Mouse (Mus musculus): ENCODE data around the gene Olfr1302. TPM values are rescaled to one million over a fixed set of nuclear protein-coding genes. Genes with fewer than 3 reads are reported as not detected.

Gene Olfr1302
- polyA plus RNA-seq (2015; fragmentation: Nextera tagmentation; extraction: Ambion mirVana): not detected in 2 replicates

GRCm38 (mm10) chr2:111777129-111777528 lies at the start of gene Olfr1302:
Gene Olfr1302 (plus strand): TSS chr2:111777429.
- Histone ChIP-seq H3K4me2 (ENCODE audit: low read depth, low read length) (no peak within 1 kb of the TSS), H3K36me3 (ENCODE audit: control insufficient read depth, insufficient read depth, low read length) (no peaks in the 10 kb centered on the region), H3K27ac (ENCODE audit: low read length) (no peak within 1 kb of the TSS), H3K27me3 (ENCODE audit: control insufficient read depth, insufficient read depth, low read depth, low read length) (no peaks in the 10 kb centered on the region), H3K9me3 (ENCODE audit: control insufficient read depth, low read length) (no peaks in the 10 kb centered on the region), H3K4me1 (replicated peaks; ENCODE audit: control insufficient read depth, insufficient read depth, low read length) (no peaks in the 10 kb centered on the region), H3K4me3 (ENCODE audit: low read length) (no peak within 1 kb of the TSS), H3K9ac (ENCODE audit: low read length) (no peak within 1 kb of the TSS)
- WGBS: 65% methylated on average over 2 of the region's 2 CpGs
- ATAC-seq (ENCODE audit: low read depth): no peak

GRCm38 (mm10) chr2:111750706-111751105 lies 26.5 kb upstream of the Olfr1302 start, which contains the start of gene Olfr1301:
Gene Olfr1301 (plus strand): TSS chr2:111751006.
- 72% methylated on average over 3 of the region's 3 CpGs for WGBS
- H3K9ac ChIP-seq (ENCODE audit: low read length): no peak within 1 kb of the TSS
- ATAC-seq (ENCODE audit: low read depth): no peak
- H3K27me3 ChIP-seq (ENCODE audit: control insufficient read depth, insufficient read depth, low read depth, low read length): no peaks in the 10 kb centered on the region
- H3K9me3 ChIP-seq (ENCODE audit: control insufficient read depth, low read length): no peaks in the 10 kb centered on the region
- H3K36me3 ChIP-seq (ENCODE audit: control insufficient read depth, insufficient read depth, low read length): no peaks in the 10 kb centered on the region
- H3K4me3 ChIP-seq (ENCODE audit: low read length): no peak within 1 kb of the TSS
- H3K4me1 ChIP-seq (replicated peaks; ENCODE audit: control insufficient read depth, insufficient read depth, low read length): no peaks in the 10 kb centered on the region
- H3K4me2 ChIP-seq (ENCODE audit: low read depth, low read length): no peak within 1 kb of the TSS
- H3K27ac ChIP-seq (ENCODE audit: low read length): no peak within 1 kb of the TSS

GRCm38 (mm10) chr2:111812936-111813335 lies 35.7 kb downstream of the Olfr1302 start:
- H3K4me1 ChIP-seq (replicated peaks; ENCODE audit: control insufficient read depth, insufficient read depth, low read length): no peaks in the 10 kb centered on the region
- no peaks in the 10 kb centered on the region for H3K36me3 ChIP-seq (ENCODE audit: control insufficient read depth, insufficient read depth, low read length)
- H3K27me3 ChIP-seq (ENCODE audit: control insufficient read depth, insufficient read depth, low read depth, low read length): no peaks in the 10 kb centered on the region
- H3K4me2 ChIP-seq (ENCODE audit: low read depth, low read length): no peak overlapping the region
- no peak overlapping the region for H3K4me3 ChIP-seq (ENCODE audit: low read length)
- ATAC-seq (ENCODE audit: low read depth): no peak
- no peak overlapping the region for H3K9ac ChIP-seq (ENCODE audit: low read length)
- no peak overlapping the region for H3K27ac ChIP-seq (ENCODE audit: low read length)
- H3K9me3 ChIP-seq (ENCODE audit: control insufficient read depth, low read length): no peaks in the 10 kb centered on the region; the same call in 1 of the 2 replicates

- no peak within 1 kb of the TSS for H3K9ac ChIP-seq (ENCODE audit: low read length)
- no peak for ATAC-seq (ENCODE audit: low read depth)
- H3K27ac ChIP-seq (ENCODE audit: low read length): no peak within 1 kb of the TSS
- no peak within 1 kb of the TSS for H3K4me2 ChIP-seq (ENCODE audit: low read depth, low read length)
- no peaks in the 10 kb centered on the region for H3K4me1 ChIP-seq (replicated peaks; ENCODE audit: control insufficient read depth, insufficient read depth, low read length)
- H3K36me3 ChIP-seq (ENCODE audit: control insufficient read depth, insufficient read depth, low read length): no peaks in the 10 kb centered on the region
- no peaks in the 10 kb centered on the region for H3K9me3 ChIP-seq (ENCODE audit: control insufficient read depth, low read length)
- H3K4me3 ChIP-seq (ENCODE audit: low read length): no peak within 1 kb of the TSS
- WGBS: 67% methylated on average over 2 of the region's 2 CpGs
- no peaks in the 10 kb centered on the region for H3K27me3 ChIP-seq (ENCODE audit: control insufficient read depth, insufficient read depth, low read depth, low read length)
Observed at GRCm38 (mm10) chr2:111820240-111820639, 43.0 kb downstream of the Olfr1302 start, which contains the start of gene Olfr1303. Gene Olfr1303 (minus strand): TSS chr2:111820340.

Other genes starting within 250 kb of the Olfr1302 start
- not detected in 2 replicates for gene Olfr1294, start 237.1 kb upstream of the Olfr1302 start, polyA plus RNA-seq (2015; fragmentation: Nextera tagmentation; extraction: Ambion mirVana)
- gene Olfr1295, start 207.7 kb upstream of the Olfr1302 start, polyA plus RNA-seq (2015; fragmentation: Nextera tagmentation; extraction: Ambion mirVana): not detected in 2 replicates
- not detected in 2 replicates for gene Olfr1297, start 150.9 kb upstream of the Olfr1302 start, polyA plus RNA-seq (2015; fragmentation: Nextera tagmentation; extraction: Ambion mirVana)
- not detected in 2 replicates for gene Olfr1298, start 128.2 kb upstream of the Olfr1302 start, polyA plus RNA-seq (2015; fragmentation: Nextera tagmentation; extraction: Ambion mirVana)
- gene Olfr1299, start 116.0 kb upstream of the Olfr1302 start, polyA plus RNA-seq (2015; fragmentation: Nextera tagmentation; extraction: Ambion mirVana): not detected in 2 replicates
- not detected in 2 replicates for gene Olfr1301, start 26.4 kb upstream of the Olfr1302 start, polyA plus RNA-seq (2015; fragmentation: Nextera tagmentation; extraction: Ambion mirVana)
- gene Olfr1303, start 42.9 kb downstream of the Olfr1302 start, polyA plus RNA-seq (2015; fragmentation: Nextera tagmentation; extraction: Ambion mirVana): not detected in 2 replicates
- gene Olfr1305, start 99.7 kb downstream of the Olfr1302 start, polyA plus RNA-seq (2015; fragmentation: Nextera tagmentation; extraction: Ambion mirVana): not detected in 2 replicates
- gene Olfr1306, start 138.8 kb downstream of the Olfr1302 start, polyA plus RNA-seq (2015; fragmentation: Nextera tagmentation; extraction: Ambion mirVana): not detected in 2 replicates
- not detected in 2 replicates for gene Olfr1307, start 172.0 kb downstream of the Olfr1302 start, polyA plus RNA-seq (2015; fragmentation: Nextera tagmentation; extraction: Ambion mirVana)
- not detected in 2 replicates for gene Olfr1308, start 187.5 kb downstream of the Olfr1302 start, polyA plus RNA-seq (2015; fragmentation: Nextera tagmentation; extraction: Ambion mirVana)
- gene Olfr1309, start 212.9 kb downstream of the Olfr1302 start, polyA plus RNA-seq (2015; fragmentation: Nextera tagmentation; extraction: Ambion mirVana): not detected in 2 replicates
- not detected in 2 replicates for gene Olfr1310, start 235.3 kb downstream of the Olfr1302 start, polyA plus RNA-seq (2015; fragmentation: Nextera tagmentation; extraction: Ambion mirVana)
- not detected in 2 replicates for gene Olfr1311, start 247.0 kb downstream of the Olfr1302 start, polyA plus RNA-seq (2015; fragmentation: Nextera tagmentation; extraction: Ambion mirVana)